Mouse (Mus musculus): ENCODE data around the gene Trpm4.
"Not testable (repeated sequence)": the region's sequence is repeated elsewhere in the genome, so short reads cannot be mapped to it uniquely, and the experiment has no call there.

The Trpm4 gene

DNA sequence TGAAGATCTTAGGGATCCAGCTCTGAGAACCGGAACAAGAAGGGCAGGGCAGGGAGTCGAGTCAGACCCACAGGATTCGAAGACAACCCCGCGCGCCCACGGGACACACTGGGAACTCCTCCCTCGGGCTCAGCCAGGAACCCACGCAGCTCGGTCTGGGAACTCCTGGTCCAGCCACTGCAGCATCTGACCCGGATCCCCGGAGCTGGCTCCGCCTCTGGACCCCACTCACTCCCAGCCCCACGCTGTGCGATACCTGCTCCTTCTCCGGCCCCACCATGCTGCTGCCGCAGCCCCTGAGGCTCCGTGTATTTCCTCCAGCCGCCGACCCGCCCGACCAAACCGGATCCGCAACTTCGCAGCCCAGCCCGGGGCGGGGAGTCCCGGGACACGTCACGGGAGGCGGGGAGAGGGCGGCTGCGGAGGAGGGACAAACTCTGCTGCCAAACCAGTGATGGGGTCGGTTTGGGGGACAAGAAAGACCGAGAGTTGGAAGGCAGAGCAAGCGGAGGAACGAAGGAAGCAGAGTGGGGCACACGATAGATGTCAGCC is at the start of gene Trpm4:
TSS of gene Trpm4 (minus strand) at position 350 of the 552 bp plus-strand sequence.
- in situ Hi-C loops (cut with MboI; ENCODE audit: low sequenced_read_pairs): no loop called here

DNA sequence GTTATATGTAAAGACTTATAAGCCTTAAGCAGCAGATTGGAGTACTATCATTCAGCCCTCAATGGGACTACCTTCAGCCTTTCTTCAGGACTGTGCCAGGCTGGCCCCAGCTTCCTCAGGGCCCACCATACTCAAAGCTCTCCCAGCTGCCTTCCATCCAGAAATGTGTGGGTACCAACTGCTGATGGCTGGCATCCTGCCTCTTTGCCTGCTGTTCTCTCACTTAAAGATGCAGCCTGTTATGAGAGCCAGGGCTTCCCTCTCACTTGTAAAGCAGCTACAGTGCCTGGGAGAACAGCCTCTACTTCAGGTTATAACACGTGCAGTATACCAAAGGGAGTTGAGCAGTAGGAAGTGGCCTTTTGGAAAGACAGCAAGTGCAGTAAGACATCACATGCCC is 42.5 kb upstream of the Trpm4 start:
- in situ Hi-C loops (cut with MboI; ENCODE audit: low sequenced_read_pairs): no loop called here

DNA sequence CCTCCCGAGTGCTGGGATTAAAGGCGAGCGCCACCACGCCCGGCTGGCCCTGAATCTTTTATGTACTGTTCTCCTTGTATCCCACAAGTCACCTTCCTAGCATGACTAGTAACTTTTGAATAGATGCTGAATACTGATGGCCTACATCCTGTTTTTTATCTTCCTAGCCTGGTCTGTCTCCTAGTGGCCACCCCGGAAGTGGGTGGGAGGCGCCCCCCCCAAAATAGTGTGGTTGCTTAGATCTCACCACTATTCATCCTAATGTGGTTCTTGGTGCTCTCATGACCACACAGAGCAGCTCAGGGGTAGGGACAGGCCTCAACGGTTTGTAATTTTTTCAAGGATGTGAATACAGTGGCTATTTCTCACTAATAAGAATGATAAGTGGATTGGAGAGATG is 41.0 kb upstream of the Trpm4 start:
- in situ Hi-C loops (cut with MboI; ENCODE audit: low sequenced_read_pairs): no loop called here

DNA sequence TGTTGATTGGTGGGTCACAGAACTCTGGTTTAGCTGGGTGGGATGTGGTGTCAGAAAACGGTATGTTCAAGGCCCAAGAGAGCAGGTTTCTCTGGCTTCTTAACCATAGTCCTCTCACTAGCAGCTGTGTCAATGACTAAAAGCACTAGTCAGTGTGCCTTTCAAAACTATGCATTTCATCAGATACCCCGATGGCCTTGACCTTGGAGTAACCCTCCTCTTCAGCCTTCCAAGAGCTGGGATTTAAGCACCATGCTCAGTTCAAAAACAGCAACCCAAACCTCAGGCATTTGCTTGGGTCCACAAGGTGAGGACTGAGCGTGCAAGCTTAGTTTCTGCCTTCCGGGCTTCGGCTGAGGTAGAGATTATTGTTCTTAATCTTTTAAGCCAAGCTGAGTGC is 38.8 kb upstream of the Trpm4 start:
- in situ Hi-C loops (cut with MboI; ENCODE audit: low sequenced_read_pairs): no loop called here

DNA sequence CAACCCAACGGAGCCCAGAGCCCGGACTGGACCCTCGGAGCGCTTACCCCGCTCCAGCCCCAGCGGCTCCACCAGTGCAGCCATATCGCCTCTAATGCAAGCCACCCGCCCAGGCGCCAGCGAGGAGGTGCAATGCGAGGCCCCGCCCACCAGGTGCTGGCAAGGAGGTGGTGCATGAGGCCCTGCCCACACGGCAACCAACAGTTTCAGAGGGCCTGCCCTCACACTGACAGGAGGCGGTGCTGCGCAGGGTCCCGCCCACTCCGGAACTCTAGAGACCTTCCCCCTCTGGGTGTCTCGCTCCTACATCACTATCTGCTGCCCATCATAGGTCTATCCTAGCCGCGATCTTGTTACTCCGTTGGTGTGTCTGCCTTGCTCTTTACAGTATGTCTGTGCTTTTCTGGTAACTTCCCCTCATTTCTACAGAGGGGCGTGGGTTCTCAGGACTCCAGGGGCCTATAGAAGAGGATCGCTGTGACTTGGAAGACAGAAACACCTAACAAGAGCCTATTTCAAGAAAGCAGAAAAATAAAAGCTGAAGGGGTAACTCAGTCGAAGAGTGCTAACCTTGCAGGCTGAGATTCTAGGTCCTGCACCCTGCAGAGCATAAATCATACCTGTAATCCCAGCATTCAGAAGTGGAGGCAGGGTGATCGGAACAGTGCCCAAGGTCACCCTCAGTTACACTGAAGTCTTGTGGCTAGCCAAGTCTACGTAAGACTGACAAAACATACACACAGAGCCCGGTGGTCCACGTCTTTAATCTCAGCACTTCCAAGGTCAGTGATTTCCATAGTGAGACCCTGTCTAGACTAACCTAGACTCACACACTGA is 37.1 kb upstream of the Trpm4 start, which contains the start of gene Lin7b:
TSS of gene Lin7b (minus strand) at position 109 of the 837 bp plus-strand sequence.
- in situ Hi-C loops (cut with MboI; ENCODE audit: low sequenced_read_pairs): no loop called here

DNA sequence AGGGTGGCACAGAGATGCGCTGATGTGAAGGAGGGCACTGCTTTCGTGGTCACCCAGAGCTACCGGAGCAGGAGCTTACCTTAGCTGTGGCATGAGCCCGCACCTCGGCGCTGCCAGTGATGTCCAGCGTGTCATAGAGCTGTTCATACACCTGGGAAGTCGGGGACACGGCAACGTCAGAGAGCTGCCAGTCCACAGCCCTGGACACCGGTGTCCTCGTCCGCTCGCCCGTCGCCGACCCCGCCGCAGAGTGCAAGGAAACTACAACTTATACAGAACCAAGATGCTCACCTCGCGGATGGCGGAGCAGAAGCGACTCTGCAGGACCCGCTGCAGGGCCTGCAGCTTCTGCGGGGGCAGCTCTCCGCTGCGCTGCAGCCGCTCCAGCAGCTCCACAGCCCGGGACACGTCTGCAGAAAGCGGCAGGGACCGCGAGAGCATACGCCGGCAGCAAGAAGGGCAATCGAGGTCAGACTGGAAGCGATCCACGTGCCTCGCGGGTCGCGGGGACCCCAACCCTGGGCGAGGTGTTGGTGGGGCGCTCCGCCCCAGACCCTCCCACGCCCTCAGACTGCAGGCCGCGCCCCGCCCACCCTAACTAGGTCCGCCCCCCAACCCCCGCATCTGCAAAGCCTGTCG is 36.4 kb upstream of the Trpm4 start:
- in situ Hi-C loops (cut with MboI; ENCODE audit: low sequenced_read_pairs): no loop called here

DNA sequence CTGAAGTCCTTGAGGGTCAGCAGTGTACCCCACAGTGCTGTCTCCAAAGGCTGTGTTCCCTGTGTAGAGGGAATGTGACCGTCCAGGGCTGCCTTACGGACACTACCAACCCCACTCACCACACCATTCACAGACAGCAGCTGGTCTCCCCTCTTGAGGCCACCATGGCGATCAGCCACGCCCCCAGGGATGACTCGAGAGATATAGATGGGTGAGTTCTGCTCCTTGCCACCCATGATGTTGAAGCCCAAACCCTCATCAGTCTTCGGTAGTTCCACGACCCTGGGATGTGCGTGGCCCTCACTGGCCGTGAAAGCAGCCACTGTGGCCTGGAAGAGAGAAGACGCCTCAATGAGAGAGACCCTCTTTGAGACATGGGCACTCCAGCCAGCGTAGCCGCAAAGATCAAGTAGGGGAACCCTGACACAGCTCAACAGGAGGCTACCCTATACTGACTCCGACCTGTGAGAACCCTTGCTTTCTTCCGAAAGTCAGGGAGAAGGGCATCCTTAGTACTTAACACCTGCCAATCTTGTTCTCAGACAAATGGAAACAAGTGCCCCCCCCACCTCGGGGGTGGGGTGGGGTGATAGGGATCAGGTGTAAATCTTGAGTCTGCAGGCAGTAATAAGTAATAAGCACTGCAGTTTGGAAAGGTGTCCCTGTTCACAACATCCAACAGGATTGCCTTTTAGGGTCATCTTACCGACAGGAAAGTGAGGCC is 35.6 kb upstream of the Trpm4 start:
- in situ Hi-C loops (cut with MboI; ENCODE audit: low sequenced_read_pairs): no loop called here

DNA sequence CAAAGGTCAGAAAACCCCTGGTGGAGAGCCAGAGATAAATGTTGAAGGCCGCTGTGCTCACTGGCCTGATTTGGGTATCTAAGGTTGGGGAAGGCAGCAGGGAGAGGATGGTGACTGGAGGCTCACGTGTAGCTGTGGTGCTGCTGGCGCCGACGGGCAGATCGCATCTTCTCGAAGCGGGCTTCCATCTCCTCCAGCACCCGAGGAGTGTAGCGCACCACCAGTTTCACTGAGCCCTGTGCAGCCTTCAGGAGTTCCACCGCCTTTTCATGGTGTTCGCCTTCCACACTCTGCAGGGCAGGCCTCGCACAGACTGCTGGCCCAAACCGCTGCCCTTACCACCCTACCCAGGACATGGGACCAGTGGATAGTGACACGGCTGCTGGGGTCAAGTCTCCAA is 34.6 kb upstream of the Trpm4 start:
- in situ Hi-C loops (cut with MboI; ENCODE audit: low sequenced_read_pairs): no loop called here

DNA sequence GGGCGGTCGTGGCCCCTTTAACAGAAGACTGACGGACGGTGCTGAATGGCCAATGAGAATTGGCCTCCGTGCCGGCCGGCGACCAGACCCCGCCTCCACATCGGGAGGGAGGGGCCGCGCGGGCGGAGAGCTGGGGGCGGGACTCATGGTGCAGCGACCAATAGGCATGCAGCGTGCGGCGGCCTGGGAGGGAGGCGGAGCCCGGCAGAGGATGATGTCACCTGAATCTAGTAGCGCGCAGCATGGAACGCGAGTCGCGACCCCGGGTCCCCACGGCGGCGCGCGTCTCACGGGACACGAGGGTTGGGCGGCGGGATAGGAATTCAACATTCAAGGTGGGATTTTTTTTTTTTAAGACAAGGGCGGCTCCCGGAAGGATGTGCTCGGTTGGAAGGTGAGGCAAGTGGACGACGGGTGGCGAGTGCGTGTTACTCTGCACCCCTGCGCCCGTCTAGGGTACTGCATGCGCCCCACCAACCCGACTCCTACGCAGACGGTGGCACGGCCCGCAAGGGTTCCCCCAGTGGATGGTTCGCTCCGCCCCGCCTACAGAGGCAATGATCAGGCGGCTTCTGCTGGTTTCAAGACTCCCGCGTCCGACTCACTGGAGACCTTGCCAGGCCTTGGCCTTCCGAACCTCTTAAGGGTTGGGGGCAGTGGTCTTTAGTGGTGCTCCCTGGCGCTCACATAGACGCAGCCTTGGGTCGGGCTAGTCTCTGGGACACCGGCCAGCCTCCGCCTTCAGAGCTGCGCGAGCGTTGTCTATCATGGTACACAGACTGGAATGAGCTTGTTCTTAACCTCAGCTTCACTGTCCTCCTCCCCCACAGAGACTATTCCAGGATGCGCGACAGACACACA is 33.7 kb upstream of the Trpm4 start:
- in situ Hi-C loops (cut with MboI; ENCODE audit: low sequenced_read_pairs): no loop called here

DNA sequence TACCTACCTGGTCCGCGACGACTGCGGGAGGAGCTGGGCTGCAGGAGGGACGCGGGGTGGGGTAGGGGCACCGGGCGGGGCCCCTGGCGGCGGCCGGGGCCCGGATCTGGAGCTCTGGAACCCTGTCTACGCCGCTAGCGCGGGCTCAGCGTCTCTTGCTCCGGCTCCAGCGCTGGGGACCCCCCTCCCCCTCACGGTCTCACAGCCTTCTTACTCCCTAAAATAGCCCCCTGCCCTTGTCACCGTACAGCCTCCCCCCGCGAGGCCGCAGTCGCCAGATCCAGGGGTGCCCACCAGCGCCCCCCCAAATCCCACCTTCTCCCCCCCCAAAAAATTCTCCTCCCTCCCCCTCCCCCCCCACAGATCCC is 33.1 kb upstream of the Trpm4 start, which contains the start of gene Ppfia3:
TSS of gene Ppfia3 (minus strand) at position 368 of the 368 bp plus-strand sequence.
- in situ Hi-C loops (cut with MboI; ENCODE audit: low sequenced_read_pairs): no loop called here

DNA sequence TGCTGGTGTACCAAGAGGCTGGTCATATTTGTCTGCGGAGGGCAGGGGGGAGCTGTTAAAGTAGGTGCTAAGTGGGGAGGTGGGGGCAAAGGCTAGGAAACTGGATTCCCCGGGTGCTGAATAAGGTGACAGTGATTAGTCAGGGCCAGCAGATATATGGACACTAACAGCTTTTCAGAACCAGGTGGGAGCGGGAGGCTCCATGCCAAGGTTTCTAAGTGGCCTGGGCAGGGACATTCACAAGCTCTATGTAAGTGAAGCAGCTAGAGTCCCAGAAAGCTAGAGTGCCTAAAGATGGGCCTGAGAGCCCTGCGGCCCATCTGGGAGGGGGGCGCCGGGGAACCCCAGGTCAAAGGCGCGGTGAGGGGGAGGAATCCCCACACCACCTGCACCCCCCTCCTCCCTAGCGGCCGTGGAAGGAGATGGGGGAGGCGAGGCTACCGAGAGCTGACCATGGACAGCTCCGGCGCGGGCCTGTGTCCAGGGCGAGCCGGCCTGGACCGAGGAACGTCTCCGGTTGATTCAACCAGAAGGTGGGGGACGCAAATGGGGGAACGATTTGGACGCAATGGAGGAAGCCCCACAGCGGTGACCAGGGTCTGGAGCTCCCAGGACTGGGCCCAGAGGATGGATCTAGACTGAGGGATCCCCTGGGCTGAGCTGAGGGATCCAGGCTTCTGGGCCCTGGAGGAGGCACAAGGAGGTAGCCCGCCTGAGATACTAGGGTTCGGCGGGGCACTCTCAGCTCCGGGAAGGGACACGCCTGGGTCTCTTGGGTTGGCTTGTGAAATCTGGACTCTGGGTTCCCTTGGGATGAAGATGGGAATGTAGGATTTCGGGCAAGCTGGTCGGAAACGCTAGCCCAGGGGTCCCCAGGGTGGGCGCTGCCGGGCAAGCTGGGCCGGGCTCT is 32.4 kb upstream of the Trpm4 start:
- in situ Hi-C loops (cut with MboI; ENCODE audit: low sequenced_read_pairs): no loop called here

DNA sequence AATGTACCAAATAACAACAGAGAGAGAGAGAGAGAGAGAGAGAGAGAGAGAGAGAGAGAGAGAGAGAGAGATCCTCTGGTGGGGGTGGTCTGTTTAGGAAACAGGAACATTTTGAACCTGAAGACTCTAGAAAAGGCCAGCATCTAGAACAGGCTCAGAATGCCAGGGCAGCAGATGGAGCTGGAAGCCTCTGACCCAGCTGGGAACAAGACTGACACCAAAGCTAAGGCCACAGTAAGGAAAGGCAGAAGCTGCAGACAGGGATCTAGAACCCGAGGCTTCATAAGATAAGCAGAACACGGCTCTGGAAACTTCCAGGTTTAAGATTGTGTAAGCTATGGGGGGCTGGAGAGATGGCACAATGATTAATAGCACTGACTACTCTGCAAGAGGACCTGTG is 30.4 kb upstream of the Trpm4 start:
- in situ Hi-C loops (cut with MboI; ENCODE audit: low sequenced_read_pairs): no loop called here

DNA sequence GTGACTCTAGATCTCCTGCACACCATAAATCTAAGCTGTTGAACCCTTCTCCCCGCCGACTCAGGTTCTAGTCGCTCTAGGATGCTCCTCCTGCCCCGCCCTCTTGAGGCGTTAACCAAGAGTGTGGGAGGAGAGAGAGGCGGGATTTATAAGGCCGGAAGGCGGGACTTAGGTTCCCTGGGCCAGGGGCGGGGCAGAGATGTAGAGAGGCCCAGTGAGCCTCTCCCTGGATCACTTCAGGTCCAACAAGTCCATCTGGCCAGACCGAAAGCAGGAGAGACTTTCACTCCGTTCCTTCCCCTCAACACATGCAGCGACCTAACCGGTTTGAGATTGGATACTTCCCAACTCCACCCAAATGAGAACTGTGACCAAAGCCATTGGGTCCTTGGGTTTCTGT is 29.2 kb upstream of the Trpm4 start:
- in situ Hi-C loops (cut with MboI; ENCODE audit: low sequenced_read_pairs): no loop called here

DNA sequence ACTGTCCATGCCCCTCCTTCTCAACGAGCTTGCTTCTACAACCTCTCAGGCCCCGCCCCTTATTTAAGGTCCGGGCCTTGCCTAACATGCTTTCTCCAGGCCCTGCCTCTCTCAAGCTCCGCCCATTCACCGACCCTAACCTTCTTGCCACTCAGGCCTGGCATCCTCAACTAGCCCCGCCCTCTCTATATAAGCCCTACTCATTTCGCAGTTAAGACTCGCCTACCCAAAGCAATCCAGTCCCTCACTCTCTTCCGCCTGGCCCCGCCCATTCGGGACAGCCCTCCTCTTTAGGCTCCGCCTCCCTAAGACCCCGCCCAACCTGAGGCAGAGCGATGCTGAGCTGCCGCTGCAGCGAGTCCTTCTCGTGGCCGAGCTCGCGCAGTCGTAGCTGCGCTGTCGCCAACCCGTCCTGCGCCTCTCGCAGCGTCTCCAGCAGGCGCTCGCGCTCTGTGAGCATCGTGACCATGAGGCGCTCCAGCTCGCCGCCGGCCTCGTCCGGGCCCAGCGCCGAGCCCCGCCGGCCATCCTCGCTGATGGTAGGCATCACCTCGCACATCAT is 27.7 kb upstream of the Trpm4 start:
- in situ Hi-C loops (cut with MboI; ENCODE audit: low sequenced_read_pairs): no loop called here

DNA sequence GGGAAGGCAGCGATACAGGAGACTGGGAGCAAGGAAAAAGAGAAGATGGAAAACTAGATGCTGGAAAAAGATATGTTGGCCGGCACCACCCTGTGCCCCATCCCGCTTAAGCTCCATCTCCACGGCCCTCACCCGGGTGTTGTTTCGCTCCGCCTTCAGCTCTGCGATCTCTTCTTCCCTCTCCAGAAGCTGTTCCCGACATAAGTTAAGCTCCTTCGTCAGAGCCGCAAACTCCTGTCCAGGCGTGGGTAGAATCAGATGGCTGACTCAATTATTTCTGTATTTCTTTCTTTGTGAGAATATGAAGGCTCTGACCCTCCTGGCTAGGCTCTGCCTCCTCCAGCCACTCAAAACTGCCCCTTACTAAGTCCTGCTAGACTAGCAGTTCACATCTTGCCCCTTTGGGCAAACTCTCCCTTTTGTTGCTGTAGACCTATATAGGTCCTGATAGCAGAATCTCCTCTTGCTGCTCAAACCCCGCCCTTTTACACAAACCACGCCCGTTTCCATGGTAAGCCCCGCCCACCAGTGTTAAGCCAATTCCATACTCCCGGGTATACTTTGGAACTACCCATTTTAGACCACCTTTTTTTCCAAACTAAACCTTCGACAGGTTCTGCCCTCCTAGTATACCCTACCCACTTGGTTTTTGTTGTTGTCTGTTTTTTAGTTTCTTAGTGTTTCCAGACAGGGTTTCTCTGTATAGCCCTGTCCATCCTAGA is 27.0 kb upstream of the Trpm4 start:
- in situ Hi-C loops (cut with MboI; ENCODE audit: low sequenced_read_pairs): no loop called here

DNA sequence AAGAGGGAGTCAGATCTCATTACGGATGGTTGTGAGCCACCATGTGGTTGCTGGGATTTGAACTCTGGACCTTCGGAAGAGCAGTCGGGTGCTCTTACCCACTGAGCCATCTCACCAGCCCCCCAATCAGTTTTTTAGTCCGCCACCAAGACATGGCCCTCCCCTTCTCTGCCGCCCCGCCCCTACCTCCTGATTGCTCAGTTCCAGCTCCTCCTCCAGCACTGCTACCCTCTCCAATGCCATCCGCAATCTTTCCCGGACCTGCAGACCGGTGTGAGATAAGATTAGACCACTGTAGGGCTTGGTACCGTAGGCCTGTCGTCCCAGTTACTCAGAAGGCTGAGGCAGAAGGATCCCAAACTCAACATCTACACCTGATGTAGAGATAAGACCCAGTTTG is 25.5 kb upstream of the Trpm4 start:
- in situ Hi-C loops (cut with MboI; ENCODE audit: low sequenced_read_pairs): not testable (repeated sequence)

DNA sequence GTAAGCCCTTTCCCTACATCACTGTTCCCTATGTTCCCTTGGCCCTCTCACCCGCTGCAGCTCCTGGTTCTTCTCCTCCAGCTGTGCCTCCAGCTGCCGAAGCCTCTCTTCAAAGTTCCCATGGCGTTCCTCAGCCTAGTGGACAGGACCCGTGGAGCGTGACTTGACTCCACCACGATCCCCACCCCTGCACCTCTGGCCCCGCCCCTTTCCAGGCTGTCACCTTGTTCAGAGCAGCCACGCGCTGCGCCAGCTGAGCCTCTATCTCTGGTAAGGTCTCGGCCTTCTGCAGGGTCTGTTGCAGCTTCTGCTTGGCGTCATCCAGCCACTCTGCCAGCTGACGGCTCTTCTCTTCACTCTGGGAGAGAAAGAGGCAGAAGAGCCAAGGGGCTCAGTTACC is 22.5 kb upstream of the Trpm4 start:
- in situ Hi-C loops (cut with MboI; ENCODE audit: low sequenced_read_pairs): no loop called here

DNA sequence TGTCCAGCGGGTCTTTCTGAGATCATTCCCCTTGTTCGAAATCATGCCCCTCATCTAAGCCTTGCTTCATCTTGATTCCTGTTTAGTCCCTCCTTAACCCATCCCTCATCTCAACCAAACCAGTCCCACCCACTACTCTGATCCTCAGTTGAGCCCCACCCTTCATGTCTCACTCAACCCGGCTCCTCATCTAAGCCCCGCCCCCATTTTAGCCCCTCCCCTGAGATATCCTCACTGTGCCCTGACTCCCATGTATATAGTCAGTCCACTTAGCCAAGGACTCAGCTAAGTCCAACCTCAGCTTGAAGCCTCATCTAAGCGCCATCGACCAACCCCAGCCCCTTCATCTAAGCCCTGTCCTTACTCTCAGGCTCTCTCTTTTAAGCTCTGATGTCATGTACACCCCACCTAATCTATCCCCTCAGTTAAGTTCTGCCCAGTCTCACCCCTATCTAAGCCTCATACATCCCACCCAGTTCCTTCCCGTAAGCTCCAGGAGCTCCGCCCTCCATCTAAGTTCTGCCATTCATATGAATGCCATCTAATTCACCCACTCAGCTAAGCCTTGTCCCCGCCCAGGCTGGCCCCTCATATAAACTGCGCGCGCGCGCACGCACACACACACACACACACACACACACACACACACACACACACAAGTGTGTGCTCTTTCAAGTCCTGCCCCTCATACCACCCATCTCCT is 21.9 kb upstream of the Trpm4 start:
- in situ Hi-C loops (cut with MboI; ENCODE audit: low sequenced_read_pairs): no loop called here

All from CH12F3 (cell line).